Mouse (Mus musculus): ENCODE measurements around the gene Rpl37. TPM values are rescaled to one million over a fixed set of nuclear protein-coding genes. Genes with fewer than 3 reads are reported as not detected.

Gene Rpl37
- total and polyA plus RNA-seq, 2 experiments from 2014 or later = 148 to 414 TPM

GRCm38 (mm10) chr15:5095534-5096301 is 20.7 kb upstream of the Rpl37 start:
- H3K36me3 ChIP-seq (ENCODE audit: insufficient read depth, low read length) = no peaks in the 10 kb centered on the region
- TF ChIP-seq CTCF (IDR thresholded peaks at IDR 0.05; ENCODE audit: low read depth) = no peak
- no peak for ATAC-seq
- no peak overlapping the region for H3K27ac ChIP-seq
- H3K9ac ChIP-seq (replicated peaks; ENCODE audit: low read length) = no peak overlapping the region
- no peak for DNase-seq (ENCODE audit: low spot score)
- H3K9me3 ChIP-seq (ENCODE audit: low read length) = no peaks in the 10 kb centered on the region
- H3K4me2 ChIP-seq (ENCODE audit: low read depth, low read length) = no peak overlapping the region
- 90% methylated on average over 11 of the region's 11 CpGs for WGBS
- H3K4me1 ChIP-seq (ENCODE audit: insufficient read depth, low read length) = no peaks in the 10 kb centered on the region
- H3K27me3 ChIP-seq (ENCODE audit: insufficient read depth, low read length) = no peaks in the 10 kb centered on the region
- H3K4me3 ChIP-seq (ENCODE audit: low read length) = no peak overlapping the region

GRCm38 (mm10) chr15:5097376-5097775 is 19.1 kb upstream of the Rpl37 start:
- no peaks in the 10 kb centered on the region for H3K36me3 ChIP-seq (ENCODE audit: insufficient read depth, low read length)
- TF ChIP-seq CTCF (IDR thresholded peaks at IDR 0.05; ENCODE audit: low read depth) = no peak
- no peak overlapping the region for H3K4me3 ChIP-seq (ENCODE audit: low read length)
- no peak overlapping the region for H3K27ac ChIP-seq
- H3K4me2 ChIP-seq (ENCODE audit: low read depth, low read length) = no peak overlapping the region
- no peaks in the 10 kb centered on the region for H3K27me3 ChIP-seq (ENCODE audit: insufficient read depth, low read length)
- ATAC-seq (no peak), DNase-seq (ENCODE audit: low spot score) (no peak)
- H3K4me1 ChIP-seq (ENCODE audit: insufficient read depth, low read length) = no peaks in the 10 kb centered on the region
- no peak overlapping the region for H3K9ac ChIP-seq (replicated peaks; ENCODE audit: low read length)
- 96% methylated on average over 1 of the region's 1 CpGs for WGBS
- H3K9me3 ChIP-seq (ENCODE audit: low read length) = no peaks in the 10 kb centered on the region

GRCm38 (mm10) chr15:5102312-5102711 is 14.1 kb upstream of the Rpl37 start:
- H3K9me3 ChIP-seq (ENCODE audit: low read length) = no peaks in the 10 kb centered on the region
- H3K9ac ChIP-seq (replicated peaks; ENCODE audit: low read length) = no peak overlapping the region
- ATAC-seq = no peak
- DNase-seq (ENCODE audit: low spot score) = no peak
- H3K27me3 ChIP-seq (ENCODE audit: insufficient read depth, low read length) = no peaks in the 10 kb centered on the region
- WGBS = 95% methylated on average over 4 of the region's 4 CpGs
- H3K4me2 ChIP-seq (ENCODE audit: low read depth, low read length) = no peak overlapping the region
- H3K27ac ChIP-seq = no peak overlapping the region
- H3K36me3 ChIP-seq (ENCODE audit: insufficient read depth, low read length) = no peaks in the 10 kb centered on the region
- H3K4me3 ChIP-seq (ENCODE audit: low read length) = no peak overlapping the region
- H3K4me1 ChIP-seq (ENCODE audit: insufficient read depth, low read length) = no peaks in the 10 kb centered on the region
- no peak for TF ChIP-seq CTCF (IDR thresholded peaks at IDR 0.05; ENCODE audit: low read depth)

- ATAC-seq (peak; percentile 24; the same call in 1 of the 2 replicates), DNase-seq (ENCODE audit: low spot score) (no peak)
- Histone ChIP-seq H3K4me3 (ENCODE audit: low read length) (no peak overlapping the region), H3K27ac (no peak overlapping the region), H3K36me3 (ENCODE audit: insufficient read depth, low read length) (no peaks in the 10 kb centered on the region), H3K9me3 (ENCODE audit: low read length) (no peaks in the 10 kb centered on the region), H3K4me1 (ENCODE audit: insufficient read depth, low read length) (no peaks in the 10 kb centered on the region), H3K9ac (replicated peaks; ENCODE audit: low read length) (no peak overlapping the region), H3K4me2 (ENCODE audit: low read depth, low read length) (no peak overlapping the region), H3K27me3 (ENCODE audit: insufficient read depth, low read length) (no peaks in the 10 kb centered on the region)
- WGBS = 80% methylated on average over 6 of the region's 6 CpGs
- TF ChIP-seq CTCF (IDR thresholded peaks at IDR 0.05; ENCODE audit: low read depth) = no peak
Observed at GRCm38 (mm10) chr15:5105891-5106290, 10.6 kb upstream of the Rpl37 start.

GRCm38 (mm10) chr15:5106293-5106692 is 10.2 kb upstream of the Rpl37 start:
- peak; percentile 59 for TF ChIP-seq CTCF (IDR thresholded peaks at IDR 0.05; ENCODE audit: low read depth)
- Histone ChIP-seq H3K27me3 (ENCODE audit: insufficient read depth, low read length) (no peaks in the 10 kb centered on the region), H3K9me3 (ENCODE audit: low read length) (no peaks in the 10 kb centered on the region), H3K4me3 (ENCODE audit: low read length) (no peak overlapping the region), H3K36me3 (ENCODE audit: insufficient read depth, low read length) (no peaks in the 10 kb centered on the region), H3K4me1 (ENCODE audit: insufficient read depth, low read length) (no peaks in the 10 kb centered on the region), H3K27ac (no peak overlapping the region), H3K9ac (replicated peaks; ENCODE audit: low read length) (no peak overlapping the region), H3K4me2 (ENCODE audit: low read depth, low read length) (no peak overlapping the region)
- ATAC-seq (peak; percentile 38; the same call in 1 of the 2 replicates), DNase-seq (ENCODE audit: low spot score) (peak; percentile 59)
- WGBS = 48% methylated on average over 2 of the region's 2 CpGs

- 71% methylated on average over 21 of the region's 21 CpGs for WGBS
- H3K27ac ChIP-seq = no peak within 1 kb of the TSS
- no peaks in the 10 kb centered on the region for H3K27me3 ChIP-seq (ENCODE audit: insufficient read depth, low read length)
- H3K9me3 ChIP-seq (ENCODE audit: low read length) = no peaks in the 10 kb centered on the region
- no peak for TF ChIP-seq CTCF (IDR thresholded peaks at IDR 0.05; ENCODE audit: low read depth)
- H3K9ac ChIP-seq (replicated peaks; ENCODE audit: low read length) = peak within 1 kb of the TSS; percentile 2; the same call in 1 of the 2 replicates
- H3K4me2 ChIP-seq (ENCODE audit: low read depth, low read length) = peak within 1 kb of the TSS; percentile 31; the same call in 1 of the 2 replicates
- ATAC-seq (no peak), DNase-seq (ENCODE audit: low spot score) (no peak)
- peak within 1 kb of the TSS; percentile 13; the same call in 1 of the 2 replicates for H3K4me3 ChIP-seq (ENCODE audit: low read length)
- H3K4me1 ChIP-seq (ENCODE audit: insufficient read depth, low read length) = no peaks in the 10 kb centered on the region
- no peaks in the 10 kb centered on the region for H3K36me3 ChIP-seq (ENCODE audit: insufficient read depth, low read length)
Observed at GRCm38 (mm10) chr15:5107686-5108654, 8.5 kb upstream of the Rpl37 start, which contains the start of gene Card6. TSS of gene Card6 (minus strand) at chr15:5108539.
